Mouse (Mus musculus) ovary, postnatal 10 days (tissue): ENCODE measurements around the gene Rpf1.

ENCODE experiments used
- DNase-seq: peaks from one replicate; pipeline ENCODE4 v3.0.0; 2022; ENCODE audit warnings: low spot score

Gene Rpf1

GRCm38 (mm10) chr3:146520798-146521651, at the start of gene Rpf1:
Gene Rpf1 (minus strand): TSS chr3:146521429.
- peak; percentile 75 for DNase-seq

DNA sequence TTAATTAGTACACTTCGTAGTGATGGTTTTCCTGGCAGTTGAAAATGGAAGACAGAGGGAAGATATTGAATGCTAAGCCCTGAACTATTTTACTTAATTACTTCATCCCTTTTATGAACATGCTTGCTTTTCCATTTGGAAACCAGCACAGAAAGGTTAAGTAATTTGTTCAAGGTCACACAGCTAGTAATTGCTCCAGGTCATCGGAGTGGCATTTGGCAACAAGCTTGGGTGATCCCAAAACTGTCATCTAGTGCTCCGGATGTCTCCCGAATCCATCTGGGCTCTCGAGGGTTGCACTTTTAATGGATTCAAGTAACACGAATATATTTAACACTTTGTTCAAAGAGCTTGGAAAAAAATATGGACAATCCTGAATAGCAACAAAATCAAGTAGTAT, 49.7 kb upstream of the Rpf1 start:
- DNase-seq = no peak

- DNase-seq = no peak
Observed at GRCm38 (mm10) chr3:146570148-146570782, 49.0 kb upstream of the Rpf1 start, which contains the start of gene Uox. Gene Uox (plus strand): TSS chr3:146570426.

DNA sequence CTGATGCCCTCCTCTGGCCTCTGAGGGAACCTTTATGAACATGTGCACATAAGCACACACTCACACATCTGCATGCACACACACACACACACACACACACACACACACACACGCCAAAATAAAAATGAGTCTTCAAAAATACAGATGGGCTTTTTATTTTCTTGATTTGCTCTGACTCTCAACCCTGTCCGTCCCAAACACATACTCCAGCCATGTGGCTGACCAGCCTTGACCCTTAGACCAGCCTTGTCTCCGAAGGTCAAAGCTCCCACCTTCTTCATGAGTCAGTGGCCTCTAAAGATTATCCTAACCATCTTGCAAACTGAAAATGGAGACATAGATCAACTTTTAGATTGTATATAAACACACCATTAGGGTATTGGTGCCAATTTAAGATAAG, 48.4 kb upstream of the Rpf1 start:
- DNase-seq = no peak

DNA sequence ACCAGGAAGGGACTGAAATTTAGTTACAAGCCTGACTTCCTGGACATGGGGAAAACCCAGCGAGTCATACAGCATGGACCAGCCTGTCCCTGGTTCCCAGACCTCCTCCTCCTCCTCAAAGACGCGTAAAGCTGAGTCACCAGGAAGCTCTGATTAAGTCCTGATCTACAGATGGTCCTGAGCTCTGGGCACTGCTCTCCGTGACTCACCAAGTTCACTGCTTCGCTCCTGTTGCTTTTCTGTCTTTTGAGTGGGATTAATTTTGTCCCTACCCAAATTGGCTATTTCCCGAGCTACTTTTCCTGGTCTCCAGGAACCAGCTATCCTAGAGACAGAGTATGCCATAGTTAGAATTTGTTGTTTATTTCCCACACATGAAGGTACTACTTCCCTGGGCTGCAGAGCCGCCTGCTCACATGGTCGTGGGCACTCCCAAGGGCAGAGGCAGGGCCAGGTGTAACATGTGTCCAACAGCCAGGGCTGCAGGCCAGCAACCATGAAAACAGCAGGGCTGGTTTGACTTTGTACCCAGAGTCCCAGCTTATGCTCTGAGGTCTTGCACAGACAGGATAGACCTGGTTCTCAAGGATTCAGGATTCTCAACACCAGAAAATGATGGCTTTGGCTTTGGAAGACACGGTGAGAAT, 46.8 kb upstream of the Rpf1 start:
- no peak for DNase-seq

- no peak for DNase-seq
Observed at GRCm38 (mm10) chr3:146567366-146567765, 46.1 kb upstream of the Rpf1 start.

- DNase-seq = no peak
Observed at GRCm38 (mm10) chr3:146565065-146565411, 43.8 kb upstream of the Rpf1 start.

DNA sequence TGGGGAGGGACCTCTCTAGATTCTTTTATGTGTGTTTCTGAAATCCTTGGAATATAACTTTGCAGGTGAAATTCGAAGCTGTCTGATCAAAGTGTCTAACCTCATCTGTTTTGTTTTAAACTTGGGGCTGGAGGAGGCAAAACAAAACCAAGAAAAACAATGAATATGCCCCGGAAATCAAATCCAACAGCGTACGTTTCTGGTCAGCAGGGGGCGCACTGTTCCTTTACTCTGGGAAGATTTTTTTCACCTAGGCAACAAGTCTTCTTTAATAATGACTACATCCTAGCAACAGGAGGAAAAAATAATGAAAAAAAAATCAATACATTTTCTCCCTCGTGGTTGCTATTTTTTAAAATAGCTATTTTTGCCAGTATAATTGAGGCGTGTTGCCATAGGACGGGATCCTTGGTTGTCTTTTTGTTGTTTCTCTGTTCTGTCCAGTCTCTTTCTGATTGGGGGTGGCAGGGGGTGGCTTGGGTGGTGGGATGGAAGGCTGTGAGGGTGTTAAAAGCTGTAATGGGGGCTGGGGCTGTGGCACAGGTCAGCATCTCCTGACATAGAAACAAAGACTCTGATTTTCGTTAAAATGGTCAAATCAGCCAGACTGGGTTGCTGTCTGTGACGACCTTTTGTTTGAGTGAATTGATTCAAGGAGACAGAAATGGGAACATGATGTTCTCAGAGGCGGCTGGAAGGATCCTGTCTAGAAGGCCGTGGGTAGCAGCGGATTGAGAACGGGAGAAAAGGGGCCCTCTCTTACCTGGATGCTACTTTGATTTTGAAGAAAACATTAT, 43.2 kb upstream of the Rpf1 start:
- DNase-seq = peak; percentile 52

DNA sequence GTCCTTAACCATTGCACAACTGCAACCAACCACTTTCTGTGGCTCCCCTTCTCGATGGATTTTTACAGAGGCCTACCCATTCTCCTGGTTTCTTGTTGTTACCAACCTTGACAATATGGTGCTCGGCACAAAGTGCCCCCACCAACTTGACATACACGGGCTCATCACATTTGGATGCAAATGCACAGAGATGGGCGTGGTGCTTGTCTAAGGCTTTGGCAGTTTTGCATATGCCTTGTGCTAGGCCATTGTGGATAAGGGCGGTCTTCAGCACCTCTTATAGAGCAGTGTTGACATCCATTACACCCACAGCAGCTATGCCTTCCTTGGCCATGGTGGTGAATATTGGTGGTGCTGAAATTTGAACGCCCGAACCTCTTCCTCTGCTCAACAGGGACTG, 41.7 kb upstream of the Rpf1 start:
- DNase-seq = no peak

GRCm38 (mm10) chr3:146557507-146557906, 36.3 kb upstream of the Rpf1 start:
- DNase-seq = no peak

- DNase-seq = no peak
Observed at GRCm38 (mm10) chr3:146556567-146556966, 35.3 kb upstream of the Rpf1 start.

GRCm38 (mm10) chr3:146554816-146555215, 33.6 kb upstream of the Rpf1 start:
- DNase-seq = no peak

- no peak for DNase-seq
Observed at GRCm38 (mm10) chr3:146543632-146544031, 22.4 kb upstream of the Rpf1 start.

GRCm38 (mm10) chr3:146540521-146541273, 19.5 kb upstream of the Rpf1 start:
- no peak for DNase-seq

DNA sequence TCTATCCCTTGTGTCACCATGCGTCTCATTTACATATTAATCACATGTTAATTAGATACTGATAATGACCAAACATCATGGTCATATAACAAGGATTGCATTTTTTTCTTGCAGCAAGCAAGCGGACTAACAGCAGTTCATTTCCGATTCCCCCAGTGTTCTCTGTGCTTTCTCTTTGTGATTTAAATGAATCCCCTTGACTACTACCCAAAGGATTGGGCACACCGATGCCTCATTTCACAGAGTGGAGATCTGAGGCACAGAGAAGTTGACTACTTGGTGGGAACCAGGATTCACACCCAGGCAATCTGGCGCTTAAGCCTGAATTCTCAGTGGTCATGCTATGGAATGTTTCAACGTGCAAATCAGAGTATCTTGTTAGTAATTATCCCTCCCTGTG, 13.8 kb upstream of the Rpf1 start:
- DNase-seq = no peak

- no peak for DNase-seq
Observed at GRCm38 (mm10) chr3:146528335-146528734, 7.1 kb upstream of the Rpf1 start.

DNA sequence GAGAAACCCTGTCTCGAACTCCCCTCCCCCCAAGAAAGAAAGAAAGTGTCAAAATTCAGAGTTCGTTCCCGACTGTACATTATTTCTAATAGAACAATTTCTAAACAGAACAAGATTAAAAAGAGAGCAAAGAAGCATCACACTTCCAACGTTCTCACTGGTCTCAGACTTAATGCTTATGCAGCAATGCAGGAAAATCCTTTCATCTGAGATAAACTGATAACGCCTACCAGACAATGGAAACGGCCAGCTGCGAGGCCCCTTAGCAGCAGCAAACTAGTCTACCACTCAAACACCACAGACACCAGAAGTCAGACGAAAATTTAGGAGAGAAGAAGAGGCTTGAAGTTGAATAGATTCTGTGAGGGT, 407 bp upstream of the Rpf1 start:
- no peak for DNase-seq

DNA sequence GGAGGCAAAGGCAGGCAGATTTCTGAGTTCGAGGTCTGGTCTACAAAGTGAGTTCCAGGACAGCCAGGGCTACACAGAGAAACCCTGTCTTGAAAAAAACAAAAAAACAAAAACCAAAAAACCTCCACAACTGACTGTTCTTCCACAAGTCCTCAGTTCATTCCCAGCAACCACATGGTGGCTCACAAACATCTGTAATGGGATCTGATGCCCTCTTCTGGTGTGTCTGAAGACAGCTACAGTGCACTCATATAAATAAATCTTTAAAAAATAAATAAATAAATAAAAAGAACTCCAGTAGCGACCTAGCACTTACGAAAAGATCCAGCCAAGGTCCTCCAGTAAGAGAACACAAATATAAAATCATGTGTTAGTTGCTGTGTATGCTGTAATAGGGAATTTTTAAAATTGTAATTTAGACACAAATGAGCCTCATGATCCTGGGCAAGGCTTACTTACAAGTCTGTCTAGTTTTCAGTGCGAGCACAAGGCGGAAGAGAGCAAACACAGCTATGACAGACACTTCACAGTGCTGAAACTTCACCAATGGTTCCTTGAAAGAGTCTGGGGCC, 917 bp downstream of the Rpf1 start:
- no peak for DNase-seq

- no peak for DNase-seq
Observed at GRCm38 (mm10) chr3:146506711-146507110, 14.5 kb downstream of the Rpf1 start.

- no peak for DNase-seq
Observed at GRCm38 (mm10) chr3:146501601-146502123, 19.6 kb downstream of the Rpf1 start.

- no peak for DNase-seq
Observed at GRCm38 (mm10) chr3:146500810-146501201, 20.4 kb downstream of the Rpf1 start.
